Mouse (Mus musculus) NIH3T3 (cell line): Measurements from ENCODE around the gene Macrod2.

Experiments
- DNase-seq: peaks from one replicate; pipeline ENCODE4 v3.0.0-alpha.2; 2012; ENCODE audit warnings: low read depth

Macrod2 gene

DNA sequence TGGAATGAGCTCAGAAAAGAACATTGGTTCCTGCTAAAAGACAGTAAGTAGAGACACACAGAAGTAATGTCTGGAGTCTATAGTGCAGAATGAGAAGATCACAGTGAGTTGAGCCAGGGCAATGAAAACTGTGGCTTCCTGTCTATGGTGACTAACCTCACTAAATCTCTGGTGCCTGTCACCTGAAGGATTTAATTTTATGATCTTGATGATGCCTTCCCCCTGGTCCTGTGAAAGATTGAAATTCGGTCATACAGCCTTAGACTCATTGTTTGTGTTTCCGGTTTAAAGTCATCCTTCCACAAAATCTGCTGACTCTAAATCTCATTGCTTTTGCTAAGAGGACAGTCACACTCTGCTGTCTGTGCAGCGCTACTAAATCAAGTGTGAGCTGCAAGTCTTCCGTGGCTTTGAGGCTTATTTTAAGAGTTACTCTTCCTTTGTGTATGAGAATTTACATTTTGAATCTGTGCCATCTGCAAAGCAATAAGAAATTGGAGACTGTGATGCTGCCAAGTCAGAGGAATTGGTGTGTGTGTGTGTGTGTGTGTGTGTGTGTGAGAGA, 1836.0 kb downstream of the Macrod2 start:
- no peak for DNase-seq

DNA sequence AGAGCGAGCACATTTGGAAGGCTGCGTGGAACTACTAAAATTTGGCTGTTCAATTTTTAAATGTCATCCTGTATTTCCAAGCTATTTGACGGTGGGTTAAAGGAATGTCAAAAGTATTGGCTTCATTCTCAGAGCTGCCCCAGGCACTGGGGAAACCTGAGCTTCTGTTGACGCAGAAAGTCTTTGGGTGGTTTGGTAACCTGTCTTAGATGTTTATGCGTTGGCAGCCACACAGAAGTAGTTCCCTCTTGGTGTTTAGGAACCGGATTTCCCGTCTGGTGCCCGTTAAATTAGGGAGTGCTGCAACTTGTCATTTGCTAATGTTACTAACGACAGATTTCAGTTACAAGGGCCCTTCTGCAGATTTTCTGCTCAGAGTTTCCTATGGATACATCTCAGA, 1837.7 kb downstream of the Macrod2 start:
- no peak for DNase-seq

DNA sequence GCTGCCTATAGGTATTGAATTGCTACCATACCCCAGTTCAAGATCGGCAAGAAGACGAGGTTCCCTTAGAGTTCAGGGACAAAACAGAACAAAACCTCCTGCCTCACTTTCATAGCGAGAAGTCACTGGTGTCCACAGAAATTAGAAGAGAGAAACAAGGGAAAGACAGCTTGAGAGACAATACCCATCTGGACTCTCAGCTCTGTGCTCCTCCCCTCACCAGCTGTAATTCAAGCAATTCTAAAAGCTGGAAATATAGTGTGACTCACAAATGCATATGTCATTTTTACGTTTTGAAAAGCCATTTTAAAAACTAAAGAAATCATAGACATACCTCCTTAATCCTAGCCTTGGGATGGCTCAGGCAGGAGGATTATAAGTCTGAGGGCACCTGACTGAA, 1848.4 kb downstream of the Macrod2 start:
- no peak for DNase-seq

DNA sequence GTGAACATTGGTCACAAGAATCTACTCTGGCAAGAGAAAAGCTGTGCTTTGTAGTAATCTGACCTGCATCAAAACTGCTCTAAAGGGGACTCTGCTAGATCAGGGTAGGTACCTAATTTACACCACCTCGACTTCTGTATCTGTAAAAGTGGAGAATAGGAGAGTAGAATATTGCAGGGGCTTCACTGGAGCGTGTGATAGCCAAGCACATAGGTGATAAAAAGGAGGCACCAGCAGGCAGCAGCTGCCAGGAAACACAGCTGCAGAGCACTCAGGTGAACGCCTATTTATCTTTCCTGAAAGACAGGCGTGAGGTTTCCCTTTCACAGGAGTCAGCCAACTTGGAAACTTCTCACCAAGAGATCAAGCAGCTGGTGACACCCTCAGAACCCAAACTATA, 1855.3 kb downstream of the Macrod2 start:
- DNase-seq = no peak

DNA sequence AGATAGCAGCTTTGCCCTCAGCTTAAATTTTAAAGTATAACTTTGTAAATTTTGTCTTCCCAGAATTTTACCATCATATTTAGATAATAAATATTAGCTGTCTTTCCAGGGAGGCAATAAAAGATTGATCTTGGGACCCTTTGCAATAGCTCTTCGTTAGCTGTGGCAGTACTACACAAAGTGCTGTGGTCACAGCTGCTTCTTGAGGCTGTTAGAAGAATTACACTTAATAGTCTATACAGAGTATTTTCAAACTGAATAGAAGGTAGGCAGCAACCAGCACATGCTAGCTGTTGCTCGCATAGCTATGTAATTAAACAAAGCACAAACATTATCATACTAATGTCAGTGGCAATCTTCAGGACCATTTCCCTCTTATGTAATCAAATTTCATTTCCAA, 1856.4 kb downstream of the Macrod2 start:
- no peak for DNase-seq

DNA sequence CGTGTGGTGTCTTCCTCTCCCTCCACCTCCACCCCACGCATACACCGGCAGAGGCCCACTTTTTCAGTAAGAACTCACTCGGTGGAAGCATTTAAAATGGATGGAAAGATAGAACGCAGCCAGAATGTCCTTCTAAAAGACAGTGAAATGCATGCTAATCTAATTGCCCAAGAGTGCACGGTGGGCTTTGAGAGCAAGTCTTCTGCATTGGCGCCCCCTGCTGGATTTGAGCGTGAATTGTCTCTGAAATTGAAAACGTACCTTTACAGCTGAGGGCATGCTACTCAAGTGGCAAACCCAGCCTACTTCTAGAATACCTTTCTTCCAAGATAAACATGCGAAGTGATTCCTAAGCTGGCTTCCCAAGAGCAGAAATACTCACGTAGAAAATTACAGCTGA, 1858.8 kb downstream of the Macrod2 start:
- peak; percentile 56 for DNase-seq

DNA sequence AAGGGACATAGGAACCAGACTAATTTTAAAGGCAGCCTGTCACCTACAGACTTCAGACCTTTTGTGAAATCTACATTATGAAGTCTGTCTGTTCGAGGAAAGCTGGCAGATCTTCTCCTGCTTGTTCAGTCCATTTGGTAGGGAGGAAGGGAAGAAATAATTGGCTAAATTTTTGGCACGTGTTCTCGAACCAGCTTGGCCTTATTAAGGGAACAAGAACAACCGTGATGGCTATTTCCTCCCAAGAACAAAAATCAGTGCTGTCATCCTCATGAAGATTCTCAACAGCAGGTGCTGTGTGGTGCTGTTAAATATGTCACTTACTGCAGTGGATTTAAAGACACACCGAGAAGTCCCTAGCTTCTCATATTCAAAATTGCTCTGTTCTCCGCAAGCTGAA, 1859.5 kb downstream of the Macrod2 start:
- DNase-seq = no peak

DNA sequence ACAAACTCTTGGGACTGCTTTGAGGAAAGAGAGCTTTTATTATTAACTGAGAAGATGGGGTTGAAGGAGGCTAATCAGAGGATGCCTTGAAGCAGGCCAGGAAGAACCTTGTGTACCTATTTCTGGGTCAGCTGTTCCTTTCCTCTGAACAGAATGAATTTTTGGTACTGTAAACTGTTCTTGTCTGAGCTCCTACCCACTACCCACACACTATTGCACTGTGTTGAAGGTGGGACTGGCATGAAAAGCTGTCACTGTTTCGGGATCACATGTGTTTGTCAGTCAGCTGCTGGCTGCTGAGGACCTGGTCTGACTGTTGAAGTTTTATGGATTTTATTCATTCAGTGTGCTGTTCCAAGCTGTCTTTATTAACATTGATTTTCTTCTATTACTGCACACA, 1862.4 kb downstream of the Macrod2 start:
- DNase-seq = no peak

DNA sequence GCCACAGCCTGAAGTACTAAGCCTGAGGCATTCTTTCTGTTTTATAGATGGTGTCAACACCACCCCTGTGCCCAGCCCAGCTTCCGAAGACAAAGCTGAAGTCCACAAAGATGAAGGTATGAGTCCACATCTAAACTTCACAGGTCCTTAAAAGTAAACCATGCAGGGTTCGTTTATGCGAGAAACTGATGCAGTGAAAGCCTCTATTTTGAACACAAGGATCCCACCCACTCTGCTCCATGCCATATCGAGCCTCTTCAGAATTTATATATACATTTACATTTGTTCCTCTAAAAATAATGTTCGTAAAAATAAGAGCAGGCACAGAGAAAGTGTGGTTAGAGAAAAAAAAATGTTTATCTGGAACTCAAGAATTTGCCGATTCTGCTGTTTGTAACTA, 1865.9 kb downstream of the Macrod2 start:
- DNase-seq = no peak

DNA sequence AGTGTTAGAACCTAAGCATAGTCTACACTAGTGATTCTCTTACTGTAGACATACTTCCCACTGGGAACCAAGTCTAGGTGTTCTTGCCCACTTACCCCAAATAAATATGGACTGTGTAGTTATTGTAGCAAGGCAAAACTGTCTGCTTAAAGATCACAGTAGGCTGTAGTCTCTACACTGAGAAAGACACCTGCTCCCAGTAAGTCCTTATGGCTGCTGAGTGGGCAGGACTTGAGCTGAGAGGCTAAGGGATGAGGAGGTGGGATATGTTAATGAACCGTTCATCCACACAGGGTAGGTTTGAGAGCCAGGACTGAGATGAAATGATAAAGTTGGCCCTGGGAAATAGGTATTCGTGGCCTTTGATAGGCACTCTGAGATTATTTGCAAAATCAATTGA, 1869.6 kb downstream of the Macrod2 start:
- no peak for DNase-seq

DNA sequence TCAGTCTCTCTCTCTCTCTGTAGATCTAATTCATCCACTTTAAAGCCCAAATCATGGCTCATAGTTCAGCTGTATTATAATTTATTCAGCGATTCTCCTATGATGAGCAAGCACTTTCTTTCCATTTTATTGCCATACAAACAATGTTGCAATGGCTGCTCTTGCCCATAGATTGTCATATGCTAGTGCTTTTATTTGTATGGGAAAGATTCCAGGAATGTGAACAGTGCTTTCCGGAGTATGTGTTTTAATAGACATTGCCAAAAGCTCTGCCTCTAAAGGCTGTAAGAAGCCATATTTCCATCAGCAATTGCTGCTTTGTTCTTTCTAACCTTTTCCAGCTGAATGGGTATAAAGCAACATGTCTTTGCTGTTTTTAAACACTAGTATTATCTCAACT, 1872.7 kb downstream of the Macrod2 start:
- no peak for DNase-seq

DNA sequence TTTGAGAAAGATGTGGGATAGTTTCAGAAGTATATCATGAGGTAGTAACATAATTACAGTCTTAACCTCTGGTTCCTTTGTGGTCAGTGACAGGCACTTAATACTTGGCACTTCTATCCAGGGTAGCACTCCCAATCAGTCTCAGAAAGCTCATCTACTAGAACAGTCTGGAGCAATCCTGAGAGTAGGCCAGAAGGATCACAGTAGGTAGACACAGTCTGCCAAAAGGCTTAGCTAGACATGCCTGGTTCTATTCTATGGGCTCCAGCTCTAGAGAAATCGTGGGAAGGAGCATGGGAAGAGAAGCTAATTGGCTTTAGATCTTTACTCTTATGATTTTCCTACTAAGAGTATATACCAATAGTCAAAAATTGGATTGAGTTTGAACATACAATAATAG, 1891.7 kb downstream of the Macrod2 start:
- DNase-seq = no peak

DNA sequence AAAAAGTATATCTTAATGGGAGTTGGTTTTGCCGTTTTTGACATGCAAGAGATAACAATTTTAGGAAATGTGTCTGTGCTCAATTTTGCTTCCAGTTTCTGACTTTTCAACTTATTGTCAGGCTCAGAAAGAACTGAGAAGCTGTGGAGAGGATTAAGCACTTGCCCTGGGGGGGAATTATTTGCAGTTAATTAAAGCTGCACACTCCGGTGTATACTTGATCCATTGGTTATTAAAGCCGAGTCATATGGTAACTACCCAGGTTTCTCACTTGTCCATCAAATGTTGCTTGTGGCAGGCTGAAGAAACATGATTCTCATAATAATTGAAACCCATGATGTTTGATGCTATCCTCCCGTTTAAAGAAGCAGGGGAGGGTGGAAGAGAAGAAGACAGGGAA, 1899.7 kb downstream of the Macrod2 start:
- DNase-seq = no peak

DNA sequence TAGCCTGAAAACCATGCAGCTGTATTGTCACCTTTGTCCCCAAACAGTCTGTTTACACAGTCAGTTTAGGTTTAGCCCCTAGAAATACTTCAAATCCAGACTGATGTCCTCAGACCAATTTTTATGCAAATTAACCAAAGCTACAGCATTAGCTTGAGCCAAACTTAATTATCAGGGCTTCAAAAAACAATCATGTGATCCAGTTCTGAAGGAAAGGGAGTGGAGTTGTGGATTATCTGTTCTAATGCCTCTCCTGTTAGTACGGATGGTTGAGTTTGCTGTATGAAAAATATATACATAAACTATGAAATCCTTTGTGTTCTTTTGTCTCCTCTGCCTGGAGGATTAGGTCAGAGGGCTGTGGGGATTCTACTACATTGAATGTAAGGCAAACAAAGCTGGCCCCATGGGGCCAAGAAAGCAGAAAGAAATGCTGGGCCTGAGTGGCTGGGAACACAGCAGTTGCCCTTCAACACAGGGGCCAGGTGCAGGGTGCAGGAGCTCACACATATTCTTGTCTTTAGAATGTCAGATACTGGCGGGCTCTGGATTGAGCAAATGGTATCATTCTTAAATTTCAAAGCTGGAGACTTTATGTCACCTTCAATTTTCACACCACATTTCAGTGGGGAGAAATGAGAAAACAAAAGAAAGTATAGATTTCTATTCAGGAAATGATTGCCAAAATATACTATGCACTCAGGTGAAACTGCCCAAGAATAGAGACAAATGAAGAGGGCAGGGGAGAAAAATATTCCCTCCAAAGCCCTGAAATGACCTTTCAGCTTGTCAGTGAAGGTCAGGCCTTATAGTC, 1908.2 kb downstream of the Macrod2 start:
- DNase-seq = no peak

DNA sequence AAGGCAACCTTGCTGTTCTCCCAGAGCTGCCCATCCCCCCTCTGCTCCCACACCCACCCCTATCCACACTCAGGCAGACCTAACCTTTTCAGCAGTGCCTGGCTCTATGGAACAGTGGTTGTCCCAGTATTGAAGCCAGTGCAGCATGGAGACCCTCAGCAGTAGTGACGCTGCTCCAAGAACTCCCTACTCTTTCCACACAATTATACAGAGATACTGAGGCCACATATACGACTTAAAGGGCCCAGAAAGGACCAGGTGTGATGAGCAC, 1908.7 kb downstream of the Macrod2 start:
- DNase-seq = no peak

DNA sequence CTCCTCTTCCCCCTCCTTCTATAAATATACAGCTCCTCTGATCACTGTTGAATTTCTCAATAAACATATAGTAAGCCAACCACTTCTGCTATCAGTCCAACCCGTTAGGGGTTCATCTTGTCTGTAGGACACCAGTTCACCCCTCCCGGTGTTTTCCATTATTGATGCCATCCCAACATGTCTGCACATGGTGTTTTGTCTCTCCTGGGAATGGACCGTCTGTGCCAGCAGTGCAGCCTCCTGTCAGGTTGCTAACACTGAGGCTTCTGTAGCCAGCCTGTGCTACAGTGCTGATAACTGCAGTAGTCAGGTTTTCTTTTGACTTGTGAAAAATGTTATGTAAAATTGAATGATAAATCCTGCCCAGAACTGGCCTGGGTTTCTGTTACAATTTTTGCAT, 1928.0 kb downstream of the Macrod2 start:
- no peak for DNase-seq

DNA sequence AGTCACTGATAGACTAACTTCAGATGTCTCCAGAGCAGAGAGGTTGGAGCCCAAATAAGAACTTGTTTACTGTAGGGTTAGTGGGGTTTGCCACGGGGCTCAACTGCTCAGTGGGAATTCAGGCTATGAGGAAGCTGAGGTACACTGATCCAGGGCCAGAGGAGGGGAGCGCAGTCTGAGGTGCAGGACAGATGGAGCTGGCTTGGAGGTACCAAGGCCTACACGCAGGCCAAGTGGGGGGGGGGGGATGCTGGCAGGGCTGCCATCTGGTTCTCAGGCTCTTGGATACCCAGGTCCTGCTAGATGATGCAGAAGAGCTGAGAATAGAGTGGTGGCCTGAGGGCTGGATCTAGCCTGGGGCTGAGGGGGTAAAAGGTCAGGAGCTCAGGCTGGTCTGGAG, 1931.6 kb downstream of the Macrod2 start:
- no peak for DNase-seq

DNA sequence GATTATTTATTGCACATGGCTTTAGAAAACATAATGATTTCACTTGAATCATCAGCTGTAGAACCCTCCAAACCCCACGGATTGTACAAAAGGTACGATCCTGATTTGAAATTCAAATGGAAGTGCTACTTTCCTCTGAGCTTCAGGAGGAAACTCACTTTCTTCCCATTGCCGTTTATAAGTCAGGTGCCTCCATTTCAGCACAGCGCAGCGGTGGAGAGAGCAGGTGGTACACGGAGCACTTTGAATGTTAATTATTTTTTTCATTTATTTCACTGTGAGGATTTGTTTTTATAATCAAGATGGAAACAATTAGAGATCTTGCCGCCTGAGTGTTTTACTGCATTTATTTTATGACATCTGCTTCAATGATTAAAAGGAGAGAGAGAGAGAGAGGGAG, 1934.7 kb downstream of the Macrod2 start:
- no peak for DNase-seq

DNA sequence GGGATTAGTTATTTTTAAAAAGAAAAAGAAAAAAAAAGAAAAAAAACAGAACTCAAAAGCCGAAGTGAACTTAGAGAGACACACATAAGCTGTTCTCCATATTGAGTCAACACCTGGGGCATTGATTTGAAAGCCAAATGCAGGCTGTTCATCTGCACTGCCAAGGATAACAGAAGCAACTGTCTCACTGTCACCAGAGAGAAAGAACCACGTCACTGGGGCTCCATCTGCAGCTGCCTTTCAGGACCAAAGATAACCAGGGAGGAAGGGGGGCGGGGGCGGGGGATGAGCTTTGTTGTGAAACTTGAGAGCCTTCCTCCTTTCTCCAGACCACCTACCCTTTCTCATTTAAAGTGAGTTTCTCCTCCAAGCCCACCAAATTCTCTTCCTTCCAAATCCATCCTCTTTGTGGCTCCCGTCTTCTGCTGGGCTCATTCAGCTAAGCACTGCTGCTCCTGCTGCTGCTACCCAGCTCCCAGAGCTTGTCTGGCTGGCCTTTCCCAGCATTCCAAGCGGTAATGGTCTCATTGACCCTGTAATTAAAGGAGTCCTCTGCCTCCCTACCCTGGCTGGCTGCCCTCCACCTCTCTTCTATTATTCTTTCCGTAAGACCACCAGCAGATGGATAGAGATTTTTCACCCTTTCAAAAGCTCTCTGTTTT, 1939.5 kb downstream of the Macrod2 start:
- no peak for DNase-seq

DNA sequence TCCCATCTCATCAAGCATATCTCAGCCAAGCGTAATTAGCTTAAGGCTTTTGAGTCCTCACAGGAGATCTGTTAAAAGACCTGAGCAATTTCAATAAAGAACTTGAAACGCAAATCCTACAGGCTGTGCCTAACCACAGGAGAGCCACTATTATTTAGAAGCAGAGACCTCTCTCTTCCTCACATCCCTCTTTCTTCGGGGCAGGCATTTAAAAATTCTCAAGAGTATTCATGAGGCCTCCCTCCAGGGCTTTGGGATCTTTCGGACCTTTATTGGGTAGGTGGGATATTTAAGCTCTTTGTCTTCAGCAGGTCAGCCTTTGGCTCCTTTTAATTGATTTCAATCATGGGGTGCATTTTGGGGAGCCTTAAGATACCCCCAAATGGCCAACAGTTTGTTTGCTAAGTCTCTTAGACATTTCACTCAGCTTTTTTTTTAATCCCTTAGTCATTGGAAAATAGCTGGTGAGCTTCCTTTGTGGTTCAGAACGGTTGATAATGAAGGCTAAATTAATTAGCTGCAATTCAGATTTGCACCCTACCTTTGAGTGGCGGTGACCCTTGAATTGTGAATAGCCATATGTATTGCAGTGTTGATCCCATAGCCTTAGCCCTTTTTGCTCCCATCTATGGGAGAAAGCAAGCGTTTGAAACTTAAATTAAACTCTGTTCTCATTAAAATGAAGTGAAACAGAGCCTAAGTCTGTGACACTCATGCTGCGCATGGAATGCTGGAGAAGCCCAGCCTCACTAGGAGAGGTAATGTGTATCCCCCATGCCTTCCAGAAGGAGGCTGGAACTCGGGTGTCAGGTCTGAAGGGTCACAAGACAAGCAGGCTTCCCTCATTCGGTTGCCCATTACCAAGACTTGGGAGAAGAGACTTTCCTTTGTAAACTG, 1940.2 kb downstream of the Macrod2 start:
- no peak for DNase-seq

DNA sequence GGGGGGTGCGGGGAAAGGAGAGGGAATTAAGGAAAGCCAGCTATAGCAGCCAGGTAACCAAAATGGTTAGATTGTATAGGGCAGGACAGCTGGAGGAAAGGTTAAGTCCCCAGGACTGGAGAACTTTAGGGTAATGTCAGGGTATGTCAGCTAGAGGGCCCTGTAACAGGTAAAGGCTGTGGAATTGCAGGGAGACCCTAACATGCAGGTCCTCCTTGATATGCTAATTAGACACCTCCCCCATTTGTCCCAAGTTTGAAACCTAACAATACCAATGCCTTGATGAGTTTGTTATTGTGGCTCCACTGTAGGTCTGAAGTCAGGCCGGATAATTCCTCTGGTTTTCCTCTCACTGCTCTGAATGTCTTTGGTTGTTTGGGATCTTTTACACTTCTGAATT, 1948.9 kb downstream of the Macrod2 start:
- DNase-seq = no peak

DNA sequence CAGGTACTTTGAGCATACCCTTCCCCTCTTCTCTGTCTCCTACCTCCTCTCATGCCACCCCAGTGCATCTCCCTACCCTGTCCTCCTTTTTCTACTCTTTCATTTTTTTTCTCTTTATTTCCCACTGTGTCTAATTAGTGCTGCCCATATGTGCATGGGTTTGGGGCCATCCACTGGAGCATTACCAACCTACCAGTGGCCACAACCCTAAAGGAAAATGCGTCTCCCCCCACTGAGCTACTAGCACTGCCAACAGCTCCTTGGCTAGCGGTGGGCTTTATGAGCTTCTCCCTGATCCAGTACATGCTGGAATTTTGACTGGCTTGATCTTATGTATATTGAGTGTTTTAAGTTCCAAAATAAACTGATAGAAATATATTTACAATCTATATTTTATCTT, 1949.6 kb downstream of the Macrod2 start:
- no peak for DNase-seq

DNA sequence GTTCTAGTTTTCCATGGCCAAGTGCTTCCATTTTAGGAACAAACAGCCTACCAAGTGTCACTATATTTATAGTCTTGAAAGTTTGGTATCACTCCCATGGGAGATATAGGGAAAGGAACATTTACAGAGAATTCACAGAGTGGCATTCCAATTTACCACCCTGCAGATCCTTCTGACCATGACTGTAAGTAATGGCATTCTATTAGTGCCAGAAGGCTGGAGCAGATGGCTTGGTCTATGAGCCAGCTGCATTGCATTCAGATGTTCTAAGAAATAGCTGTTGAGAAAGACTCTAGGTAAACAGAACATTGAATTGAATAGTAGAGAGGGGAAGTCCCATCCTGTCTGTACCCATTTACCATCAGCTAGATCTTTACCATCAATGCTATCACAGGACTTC, 1954.7 kb downstream of the Macrod2 start:
- DNase-seq = no peak
